Mouse (Mus musculus) mouse embryonic stem cell (cell line): ENCODE measurements around the gene Mob1a.

Experiments
- in situ Hi-C, 2 experiments: fragments of 300-500 bp; cut with MboI; formaldehyde crosslinking; loops; 1 replicate in 1 of 2; 3 replicates in 1 of 2; pipeline ENCODE4 v1.14.3; 2019 to 2020; ENCODE audit warnings: low sequenced_read_pairs in 2 of 2, low pct_unique_long_range_greater_than_20kb in 1 of 2, mixed read lengths in 1 of 2; ENCODE audit not compliant: unreplicated experiment in 1 of 2

Mob1a gene

DNA sequence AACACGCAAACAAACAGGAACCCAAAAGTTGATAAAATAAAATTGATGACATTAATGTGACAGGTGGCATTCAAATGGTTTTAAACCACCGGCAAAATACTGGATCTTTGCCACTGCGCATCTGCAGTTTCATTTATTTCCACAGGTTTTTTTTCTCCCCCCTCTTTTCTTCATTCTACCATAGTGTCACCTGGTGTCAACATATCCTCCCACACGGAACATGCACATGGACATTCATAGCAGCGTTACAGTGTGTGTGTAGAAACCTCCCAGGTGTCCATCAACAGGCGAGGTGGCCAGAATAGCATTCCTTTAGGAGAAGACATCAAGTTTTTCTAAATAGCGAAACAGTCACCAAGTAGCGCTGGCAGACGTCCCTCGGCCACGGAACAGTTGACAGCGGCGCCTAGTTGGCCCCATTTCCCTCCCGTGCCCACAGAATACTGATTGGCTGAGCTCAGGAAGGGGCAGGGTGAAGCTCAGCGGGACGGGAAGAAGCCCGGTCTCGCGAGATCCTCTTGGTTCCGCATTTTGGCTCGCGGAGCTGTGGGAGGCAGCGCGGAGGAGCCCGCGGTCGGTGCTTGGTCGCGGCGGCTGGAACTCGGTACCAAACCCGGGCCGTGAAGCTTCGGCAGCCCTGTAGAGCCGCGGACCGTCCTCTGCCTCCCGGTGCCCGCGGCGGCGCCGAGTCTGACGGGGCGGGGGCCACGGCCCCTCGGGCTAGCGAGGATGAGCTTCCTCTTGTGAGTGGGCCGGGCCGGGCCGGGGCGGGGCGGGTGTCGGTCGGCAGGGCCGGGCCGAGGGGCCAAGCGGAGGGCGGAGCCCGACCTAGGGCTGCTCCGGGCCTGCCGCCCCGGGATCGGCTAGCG lies at the start of gene Mob1a, which contains the start of gene Mthfd2:
TSS of gene Mob1a (plus strand) at position 492 of the 869 bp plus-strand sequence.
TSS of gene Mthfd2 (minus strand) at position 384 of the 869 bp plus-strand sequence.
- in situ Hi-C loops: no loop called here

DNA sequence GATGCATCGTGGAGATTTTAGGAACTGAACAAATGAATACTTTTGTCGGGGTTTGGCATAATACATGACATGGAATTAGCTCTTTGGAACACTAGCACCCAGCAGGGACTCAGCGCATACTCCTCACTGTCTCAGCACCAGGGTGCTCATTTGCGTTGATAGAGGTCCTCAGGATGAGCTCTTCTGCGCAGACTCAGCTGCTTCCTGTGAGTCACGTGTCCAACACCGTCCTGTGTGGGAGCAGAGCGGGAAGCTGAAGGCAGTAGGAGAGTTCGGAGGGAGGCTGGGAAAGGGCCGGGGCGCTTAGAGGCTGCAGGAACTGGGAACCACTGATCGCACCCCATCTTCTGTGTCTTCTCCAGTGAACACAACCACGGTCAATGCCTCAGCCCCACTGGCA lies 48.7 kb upstream of the Mob1a start:
- in situ Hi-C loops: loop anchor here (5.0 kb wide), 1 partner anchor 110 kb away; the partner anchor contains the start of gene Dctn1 (in 2 of the 2)

DNA sequence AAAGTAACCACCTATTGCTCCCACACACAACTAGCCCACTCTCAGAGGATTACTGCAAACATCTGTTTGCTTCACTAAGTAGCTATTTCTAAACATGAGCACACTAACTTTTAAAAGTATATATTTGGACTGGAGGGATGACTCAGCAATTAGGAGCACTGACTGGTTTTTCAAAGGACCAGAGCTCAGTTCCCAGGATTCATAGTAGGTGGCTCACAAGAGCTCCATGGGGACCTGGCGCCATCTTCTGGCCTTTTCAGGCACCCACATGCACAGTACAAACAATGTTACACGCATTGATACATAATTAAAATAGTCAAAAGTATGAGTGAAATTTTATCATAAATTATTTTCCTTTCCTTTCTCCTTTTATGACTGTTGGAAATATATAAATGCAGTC lies 46.9 kb upstream of the Mob1a start:
- in situ Hi-C loops: loop anchor here (5.0 kb wide), 1 partner anchor 112 kb away; the partner anchor contains the start of gene Dctn1 (in 2 of the 2)

DNA sequence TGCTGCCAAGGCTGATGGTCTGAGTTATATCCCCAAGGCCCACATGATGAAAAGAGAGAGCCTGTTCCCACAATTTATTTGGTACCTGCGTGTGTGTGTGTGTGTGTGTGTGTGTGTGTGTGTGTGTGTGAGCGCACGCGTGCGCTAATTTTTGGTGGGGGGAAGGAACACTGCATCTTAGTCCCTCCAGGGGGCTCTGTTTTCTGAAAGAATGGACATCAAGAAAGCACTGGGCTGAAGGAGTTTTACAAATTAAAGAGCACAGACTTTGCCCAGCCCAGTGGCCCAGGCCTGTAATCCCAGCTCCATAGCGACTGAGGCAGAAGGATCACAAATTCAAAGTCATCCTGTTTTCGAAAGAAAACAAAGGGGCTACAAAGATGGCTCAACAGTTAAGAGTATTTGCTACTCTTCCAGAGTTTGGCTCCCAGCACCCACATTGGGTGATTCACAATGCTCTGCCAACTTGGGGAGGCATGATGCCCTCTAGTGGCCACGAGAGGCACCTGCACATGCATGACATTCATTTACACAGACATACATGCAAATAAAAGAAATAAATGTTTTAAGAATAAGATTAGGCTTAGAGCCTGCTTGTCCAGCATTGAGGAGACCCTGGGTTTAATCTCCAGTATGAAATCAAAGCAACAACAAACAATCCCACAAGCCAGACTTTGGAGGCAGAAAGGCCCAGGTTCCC lies 45.4 kb upstream of the Mob1a start:
- in situ Hi-C loops: no loop called here

DNA sequence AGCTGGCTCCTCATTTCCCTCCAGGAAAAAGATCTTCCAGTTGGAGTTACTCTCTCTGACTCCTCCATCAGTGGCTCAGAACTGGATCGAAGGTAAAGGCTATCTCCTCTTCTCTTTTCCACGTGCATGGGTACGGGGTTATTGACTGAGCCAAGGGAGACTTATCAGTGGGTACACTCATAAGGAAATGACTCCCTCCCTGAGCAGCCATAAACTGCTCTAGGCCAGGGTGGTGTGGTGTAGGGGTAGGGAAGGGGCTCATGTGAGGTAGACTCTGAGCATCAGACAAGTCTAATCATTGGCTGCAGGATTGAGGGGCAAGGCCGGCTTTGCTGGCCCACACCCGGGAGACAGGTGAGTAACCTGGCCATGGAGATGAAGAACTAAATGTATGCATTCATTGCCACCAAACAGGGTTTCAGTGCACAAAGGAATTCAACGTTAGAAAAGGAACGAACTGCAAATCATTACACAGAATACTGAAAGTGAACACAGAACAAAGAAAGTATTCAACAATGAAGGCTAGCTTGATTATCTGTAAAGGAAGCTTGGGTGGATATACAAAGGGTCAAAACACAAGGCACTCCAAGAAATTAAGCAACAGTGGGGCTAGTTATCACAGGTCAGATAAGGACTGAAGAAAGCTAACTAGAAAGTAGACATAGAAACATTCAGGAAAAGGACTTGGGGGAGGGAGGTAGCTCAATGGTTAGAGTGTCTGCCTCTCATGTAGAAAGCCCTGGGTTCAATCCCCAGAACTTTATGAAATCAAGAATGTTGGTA lies 25.2 kb upstream of the Mob1a start:
- in situ Hi-C loops: no loop called here

DNA sequence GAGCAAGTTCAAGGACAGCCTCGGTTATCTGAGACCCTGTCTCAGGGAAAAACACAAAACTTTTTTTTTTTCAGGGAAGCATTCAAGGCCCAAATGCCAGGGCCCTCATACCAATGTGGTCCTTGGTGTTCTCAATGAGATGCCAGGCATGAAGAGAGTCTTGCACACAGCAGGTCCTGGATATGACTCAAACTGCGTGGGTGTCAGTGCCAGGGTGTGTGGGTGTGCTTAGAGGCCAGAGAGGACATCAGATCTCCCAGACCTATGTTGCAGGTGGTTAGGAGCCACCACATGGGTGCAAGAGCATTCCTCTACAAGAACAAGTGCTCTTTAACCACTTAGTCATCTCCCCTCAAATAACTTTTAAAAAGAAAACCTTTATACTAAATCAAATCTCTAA lies 24.5 kb upstream of the Mob1a start:
- in situ Hi-C loops: no loop called here

DNA sequence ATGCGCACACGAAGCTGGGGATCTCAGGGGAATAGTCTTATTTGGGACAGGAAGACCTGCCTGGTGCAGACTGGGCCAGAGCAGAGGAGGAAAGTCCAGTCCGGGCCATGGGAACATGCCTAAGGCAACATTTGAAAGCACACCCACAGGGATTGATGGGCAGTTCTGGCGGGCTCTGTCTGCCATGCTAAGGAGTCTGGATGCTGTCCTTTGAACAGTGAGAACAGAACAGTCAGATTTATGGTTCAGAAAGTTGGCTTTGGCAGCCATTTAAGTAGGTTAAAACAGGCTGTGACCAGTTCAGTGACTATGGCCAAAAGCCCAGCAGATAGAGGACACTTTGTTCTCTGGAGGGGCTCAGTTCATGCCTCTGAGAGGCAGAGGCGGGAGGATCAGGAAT lies 23.6 kb upstream of the Mob1a start:
- in situ Hi-C loops: no loop called here

DNA sequence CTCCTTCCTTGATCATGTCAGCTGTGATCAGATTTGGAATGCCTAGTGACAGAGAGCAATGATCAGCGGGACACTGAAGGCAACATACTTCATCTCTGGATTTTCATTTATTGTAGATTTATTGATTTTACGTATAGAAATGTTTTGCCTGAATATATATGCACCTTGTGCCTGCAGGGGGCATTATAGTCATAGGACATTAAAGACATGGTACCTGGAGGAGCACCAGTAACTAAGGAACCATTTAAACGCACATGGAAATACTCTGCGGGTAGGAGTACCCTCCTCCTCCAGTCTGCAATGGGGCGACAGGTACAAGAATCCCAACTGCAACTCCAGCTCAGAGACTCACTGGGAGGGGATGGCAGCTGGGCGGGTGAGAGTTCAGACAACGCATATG lies 16.8 kb upstream of the Mob1a start:
- in situ Hi-C loops: no loop called here

DNA sequence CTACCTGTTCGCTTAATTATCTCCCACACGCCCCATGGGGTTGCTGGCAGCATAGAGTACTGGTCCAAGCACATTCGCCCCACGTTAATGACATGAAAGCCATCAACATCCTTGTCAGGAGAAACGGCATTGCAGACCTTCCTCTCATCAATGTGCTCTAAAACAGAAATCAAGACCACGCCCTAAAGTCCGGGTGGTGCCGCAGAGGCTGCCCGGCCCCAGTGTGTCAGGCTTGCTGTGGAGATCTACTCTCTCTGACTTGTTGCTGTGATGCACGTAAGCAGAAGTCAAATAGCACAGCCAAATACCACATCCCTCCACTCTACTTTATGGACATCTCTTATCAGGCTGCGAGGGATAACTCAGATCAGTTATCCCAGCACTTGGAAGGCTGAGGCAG lies 14.6 kb upstream of the Mob1a start:
- in situ Hi-C loops: no loop called here

DNA sequence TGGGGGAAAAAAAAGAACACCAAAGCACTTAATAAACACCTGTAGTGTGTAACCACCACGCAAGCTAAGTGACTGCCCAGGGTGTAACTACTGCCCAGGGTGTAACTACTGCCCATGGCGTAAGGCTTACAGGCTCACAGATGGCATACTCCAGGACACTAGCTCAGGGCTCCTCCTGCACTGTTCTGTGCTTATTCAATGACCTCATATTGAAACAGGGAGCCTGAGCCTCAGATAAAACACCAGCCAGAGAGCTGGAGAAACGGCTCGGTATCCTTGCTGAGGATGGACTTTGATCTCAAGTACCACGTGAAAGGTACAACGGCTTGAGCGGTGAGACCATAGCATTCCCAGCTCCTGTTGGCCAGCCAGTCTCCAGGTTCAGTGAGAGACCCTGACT lies 13.8 kb upstream of the Mob1a start:
- in situ Hi-C loops: no loop called here

DNA sequence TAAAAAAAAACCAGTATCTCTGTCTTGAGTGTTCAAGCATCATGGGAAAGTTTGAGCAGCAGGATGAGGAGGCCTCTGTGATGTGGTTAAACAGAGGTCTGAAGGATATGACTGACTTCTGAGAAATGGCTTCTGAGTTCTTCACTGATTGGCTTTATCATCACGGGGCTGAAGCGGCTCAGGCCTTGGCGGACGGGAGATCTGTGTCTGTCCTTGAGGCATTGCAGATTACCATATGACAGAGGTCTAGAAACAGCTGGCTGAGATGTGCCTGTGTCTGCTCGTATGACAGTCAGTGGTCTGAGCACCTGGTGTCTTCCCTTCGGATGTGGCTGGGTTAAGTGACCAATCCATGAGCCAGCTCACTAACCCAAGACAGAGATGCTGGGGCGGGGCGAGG lies 13.3 kb upstream of the Mob1a start:
- in situ Hi-C loops: no loop called here

DNA sequence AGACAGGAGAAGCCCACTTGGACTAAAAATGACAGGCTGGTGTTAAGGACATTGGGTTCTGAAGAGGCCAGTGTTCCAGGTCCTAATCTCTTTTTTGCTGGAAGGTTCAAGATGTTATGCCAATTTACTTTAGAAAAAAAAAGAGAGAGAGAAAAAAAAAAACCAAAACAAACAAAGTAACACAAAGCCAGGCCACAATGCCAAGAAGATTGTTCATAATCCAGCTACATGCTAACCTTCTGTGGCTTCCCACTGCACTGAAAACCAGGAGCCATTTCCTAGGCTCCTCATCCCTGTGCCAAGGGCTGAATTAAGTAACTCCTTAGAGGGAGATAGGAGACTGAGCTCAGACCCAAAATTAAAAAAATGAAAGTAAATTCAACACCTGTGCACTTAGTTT lies 10.5 kb upstream of the Mob1a start:
- in situ Hi-C loops: no loop called here

DNA sequence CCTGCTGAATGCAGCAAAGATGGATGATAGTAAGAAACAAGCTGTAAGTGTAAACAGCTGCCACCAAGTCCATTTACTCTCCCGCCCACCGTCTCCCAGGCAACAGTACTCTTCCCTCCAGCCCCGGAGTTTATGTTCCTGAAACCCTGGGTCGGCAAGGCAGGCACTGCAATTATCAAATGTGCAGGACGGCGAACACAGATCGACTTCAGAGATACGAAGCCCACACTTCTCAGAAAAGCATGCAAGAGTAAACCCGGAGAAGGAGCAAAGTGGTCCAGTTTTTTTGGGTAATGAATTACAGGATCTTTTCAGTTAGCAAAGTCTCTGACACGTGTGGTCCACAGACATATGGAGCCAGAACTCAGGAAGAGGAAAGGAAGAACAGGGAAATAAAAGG lies 9.8 kb upstream of the Mob1a start:
- in situ Hi-C loops: no loop called here

DNA sequence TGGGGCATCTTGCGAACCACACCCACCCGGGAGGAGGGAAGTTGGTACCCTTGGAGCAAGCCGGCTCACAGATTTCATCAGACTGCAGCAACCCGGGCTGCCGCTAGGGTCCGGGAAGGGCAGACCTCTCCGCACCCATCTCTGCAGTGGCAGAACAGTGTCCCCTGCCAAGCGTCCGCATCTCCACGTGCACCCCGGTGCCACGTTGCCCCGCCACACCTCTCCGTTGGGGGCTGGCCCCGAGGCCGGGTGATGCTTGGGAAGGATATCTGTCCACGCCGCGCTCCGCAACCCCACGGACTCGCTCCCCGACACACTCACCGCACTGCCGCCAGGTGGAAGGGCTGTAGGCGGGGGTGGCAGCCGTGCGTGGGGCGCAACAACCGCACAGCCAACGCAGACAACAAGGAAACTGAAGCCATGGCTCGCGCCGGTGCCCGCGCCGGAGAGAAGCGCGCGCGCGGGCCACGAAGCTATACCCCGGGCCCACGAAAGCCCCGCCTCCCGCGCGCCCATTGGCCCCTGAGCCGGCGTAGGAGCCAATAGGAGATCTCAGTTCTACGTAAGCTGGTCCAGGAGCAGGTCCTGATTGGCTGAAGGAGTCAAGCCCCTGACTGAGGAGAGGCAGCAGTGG lies 8.6 kb upstream of the Mob1a start:
- in situ Hi-C loops: no loop called here

DNA sequence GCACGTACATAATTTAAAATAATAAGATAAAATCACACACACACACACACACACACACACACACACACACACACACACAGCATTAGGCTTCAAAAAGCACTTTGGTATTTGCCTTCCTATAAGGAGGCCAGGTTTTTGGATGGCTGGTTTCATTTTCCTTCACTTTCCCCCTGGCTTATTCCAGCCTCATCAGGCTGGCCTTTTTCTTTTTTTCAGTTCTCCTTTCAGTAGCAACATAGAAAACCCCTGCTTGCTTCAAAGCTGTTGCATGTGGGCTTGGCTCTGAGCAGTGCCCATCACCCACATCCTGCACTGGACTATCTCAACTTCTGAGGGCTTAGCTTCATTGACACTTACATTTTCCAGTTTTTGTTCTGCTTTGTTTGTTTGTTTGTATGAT lies 3.9 kb upstream of the Mob1a start:
- in situ Hi-C loops: no loop called here

DNA sequence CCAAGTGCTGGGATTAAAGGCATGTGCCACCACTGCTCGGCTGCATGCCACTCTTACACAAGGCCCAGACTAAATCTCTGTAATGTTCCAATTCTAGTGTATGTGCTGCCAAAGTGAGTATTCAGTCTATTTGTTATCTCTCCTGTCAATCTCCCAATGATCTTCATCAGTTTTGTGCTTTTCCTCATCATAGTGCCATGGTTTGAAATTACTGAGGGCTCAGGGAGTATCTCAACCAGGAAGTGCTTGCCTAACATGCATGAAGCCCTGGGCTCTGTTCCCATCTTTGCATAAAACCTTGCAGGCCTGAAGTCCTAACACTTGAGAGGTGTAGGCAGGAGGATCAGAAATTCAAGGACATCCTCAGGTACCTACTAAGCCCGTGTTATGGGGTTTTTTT lies 3.0 kb upstream of the Mob1a start:
- in situ Hi-C loops: no loop called here

DNA sequence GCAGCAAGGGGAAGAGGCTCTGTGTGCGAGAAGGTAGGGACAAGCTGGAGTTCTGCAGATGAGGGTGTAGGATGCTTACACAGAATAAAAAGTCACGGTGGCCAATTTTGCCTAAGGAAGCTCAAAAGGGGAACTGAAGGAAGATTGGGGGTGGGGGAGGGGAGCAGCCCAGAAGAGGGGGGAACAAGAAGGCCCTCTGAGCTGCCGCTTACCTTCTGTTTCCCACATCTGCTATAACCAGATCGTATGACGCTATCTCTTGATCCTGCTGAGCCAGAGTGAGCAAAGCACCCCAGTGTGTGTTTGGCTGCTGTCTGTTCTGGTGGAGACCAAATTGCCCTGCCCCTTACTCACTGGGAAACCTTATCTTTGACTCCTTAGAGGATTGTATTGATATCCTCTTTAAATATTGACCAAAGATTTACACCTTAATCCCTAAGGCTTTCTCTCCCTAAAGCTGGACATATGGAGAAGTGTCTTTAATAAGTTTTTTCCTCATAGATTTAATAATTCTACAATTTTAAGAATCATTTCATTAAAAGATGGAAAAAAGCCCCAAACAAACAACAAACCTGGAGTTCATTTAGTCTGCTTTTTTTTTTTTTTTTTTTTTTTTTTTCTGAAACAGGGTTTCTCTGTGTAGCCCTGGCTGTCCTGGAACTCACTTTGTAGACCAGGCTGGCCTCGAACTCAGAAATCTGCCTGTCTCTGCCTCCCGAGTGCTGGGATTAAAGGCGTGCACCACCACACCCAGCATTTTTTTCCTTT lies 2.0 kb upstream of the Mob1a start:
- in situ Hi-C loops: no loop called here

DNA sequence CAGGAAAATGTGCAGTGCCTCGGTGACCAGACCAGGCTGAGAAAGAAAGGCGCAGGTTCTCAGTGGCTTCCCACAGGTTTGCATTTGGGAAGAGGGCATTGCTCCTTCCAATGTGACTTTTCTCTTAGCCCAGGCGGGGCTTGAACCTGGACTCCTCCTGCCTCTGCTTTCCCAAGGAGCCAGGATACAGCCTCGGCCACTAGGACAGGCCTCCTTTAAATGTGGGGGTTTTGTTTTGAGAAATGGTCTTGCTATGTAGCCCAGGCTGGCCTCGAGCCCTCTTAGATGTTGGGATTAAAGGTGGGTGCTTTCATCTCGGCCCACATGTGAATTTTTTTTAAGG lies 549 bp downstream of the Mob1a start:
- in situ Hi-C loops: no loop called here
